Mouse (Mus musculus) stomach, embryonic 15.5 days (tissue): ENCODE measurements around the gene Fam20b. TPM values are rescaled to one million over a fixed set of nuclear protein-coding genes. Genes with fewer than 3 reads are reported as not detected.

Source experiments
- ATAC-seq: fragments of 200-750 bp; cut with Nextera tagmentation; 2 replicates; pipeline ENCODE4 v1.8.0; 2017; ENCODE audit warnings: low read depth, moderate number of reproducible peaks, moderate TSS enrichment; ENCODE audit not compliant: insufficient read depth, low FRiP score
- H3K27ac ChIP-seq: fragments of 300-500 bp; sonication (generic); 2 replicates; pipeline ENCODE4 v1.5.1; 2015; ENCODE audit warnings: mild to moderate bottlenecking, inconsistent platforms
- H3K27me3 ChIP-seq: fragments of 300-500 bp; sonication (generic); replicated peaks from 2 replicates; pipeline ENCODE4 v1.6.1; 2015; ENCODE audit warnings: inconsistent platforms
- H3K36me3 ChIP-seq: fragments of 300-500 bp; sonication (generic); 2 replicates; pipeline ENCODE4 v1.6.1; 2015; ENCODE audit warnings: inconsistent platforms
- H3K4me1 ChIP-seq: fragments of 300-500 bp; sonication (generic); 2 replicates; pipeline ENCODE4 v1.6.1; 2015; ENCODE audit warnings: inconsistent platforms
- H3K4me2 ChIP-seq: fragments of 300-500 bp; sonication (generic); 2 replicates; pipeline ENCODE4 v1.6.1; 2015; ENCODE audit warnings: mild to moderate bottlenecking, inconsistent platforms
- H3K4me3 ChIP-seq: fragments of 300-500 bp; sonication (generic); replicated peaks from 2 replicates; pipeline ENCODE4 v1.5.1; 2015; ENCODE audit warnings: inconsistent platforms
- H3K9ac ChIP-seq: fragments of 300-500 bp; sonication (generic); 2 replicates; pipeline ENCODE4 v1.6.1; 2015; ENCODE audit warnings: inconsistent platforms
- H3K9me3 ChIP-seq: fragments of 300-500 bp; sonication (generic); 2 replicates; pipeline ENCODE4 v1.6.1; 2016; ENCODE audit warnings: inconsistent platforms
- WGBS: fragments of 180-500 bp; shearing (Covaris S2); methylation state at CpG from one replicate; pipeline ENCODE4 v1.1.7; 2015; 5-methylcytosine and 5-hydroxymethylcytosine counted together
- polyA plus RNA-seq: library from polyadenylated mRNA; unstranded; fragments of >200 nt; fragmentation: Nextera tagmentation; extraction: Ambion mirVana; gene quantifications from 2 replicates; pipeline ENCODE4 v1.2.1, GENCODE M21; 2015

Gene Fam20b
- polyA plus RNA-seq, 1 experiment from 2014 or later, result 34.0 TPM

GRCm38 (mm10) chr1:156677230-156677629 is 41.7 kb downstream of the Fam20b start:
- 77% methylated on average over 3 of the region's 3 CpGs for WGBS

GRCm38 (mm10) chr1:156676596-156676995 is 42.3 kb downstream of the Fam20b start:
- no peak overlapping the region for H3K4me3 ChIP-seq
- no peak overlapping the region for H3K4me2 ChIP-seq
- H3K4me1 ChIP-seq, result 0 out of 2 replicates have a peak, but pooled peaks cover 2% of the 10 kb centered on the region
- no peak for ATAC-seq
- no peak overlapping the region for H3K9ac ChIP-seq
- 74% methylated on average over 5 of the region's 5 CpGs for WGBS
- H3K27me3 ChIP-seq, result no peaks in the 10 kb centered on the region
- H3K36me3 ChIP-seq, result peaks cover 19% of the 10 kb centered on the region
- H3K9me3 ChIP-seq, result no peaks in the 10 kb centered on the region
- no peak overlapping the region for H3K27ac ChIP-seq

More at GRCm38 (mm10) chr1:156677230-156677629, 41.7 kb downstream of the Fam20b start:
- H3K36me3 ChIP-seq, result peaks cover 19% of the 10 kb centered on the region
- H3K4me3 ChIP-seq, result no peak overlapping the region
- no peaks in the 10 kb centered on the region for H3K27me3 ChIP-seq
- no peak overlapping the region for H3K9ac ChIP-seq
- H3K9me3 ChIP-seq, result no peaks in the 10 kb centered on the region
- no peak overlapping the region for H3K4me2 ChIP-seq
- H3K27ac ChIP-seq, result no peak overlapping the region
- no peak for ATAC-seq
- H3K4me1 ChIP-seq, result 0 out of 2 replicates have a peak, but pooled peaks cover 2% of the 10 kb centered on the region

- ATAC-seq, result no peak
- no peaks in the 10 kb centered on the region for H3K9me3 ChIP-seq
- no peak overlapping the region for H3K4me3 ChIP-seq
- 38% methylated on average over 12 of the region's 12 CpGs for WGBS
- no peaks in the 10 kb centered on the region for H3K27me3 ChIP-seq
- no peak overlapping the region for H3K9ac ChIP-seq
- H3K4me1 ChIP-seq, result 0 out of 2 replicates have a peak, but pooled peaks cover 2% of the 10 kb centered on the region
- H3K4me2 ChIP-seq, result no peak overlapping the region
- no peak overlapping the region for H3K27ac ChIP-seq
- peaks cover 17% of the 10 kb centered on the region for H3K36me3 ChIP-seq
These were observed 42.7 kb downstream of the Fam20b start for GRCm38 (mm10) chr1:156676171-156676570.

GRCm38 (mm10) chr1:156674195-156675000 is 44.5 kb downstream of the Fam20b start, which contains the start of gene Tor3a:
Gene Tor3a, minus strand, starts transcription at chr1:156674356.
- WGBS, result 8% methylated on average over 37 of the region's 37 CpGs
- Histone ChIP-seq H3K4me1 (0 out of 2 replicates have a peak, but pooled peaks cover 7% of the 10 kb centered on the region), H3K4me3 (peak within 1 kb of the TSS; percentile 61), H3K4me2 (peak within 1 kb of the TSS; percentile 92), H3K9ac (peak within 1 kb of the TSS; percentile 21), H3K36me3 (peaks cover 1% of the 10 kb centered on the region; the same call in 1 of the 2 replicates), H3K27me3 (no peaks in the 10 kb centered on the region), H3K9me3 (no peaks in the 10 kb centered on the region), H3K27ac (peak within 1 kb of the TSS; percentile 52; the same call in 1 of the 2 replicates)
- peak; percentile 85 for ATAC-seq

GRCm38 (mm10) chr1:156673476-156674194 is 45.3 kb downstream of the Fam20b start:
- Histone ChIP-seq H3K9me3 (no peaks in the 10 kb centered on the region), H3K27ac (peak overlapping the region; percentile 52; the same call in 1 of the 2 replicates)
- 3% methylated on average over 29 of the region's 29 CpGs for WGBS

GRCm38 (mm10) chr1:156672720-156673475 is 46.0 kb downstream of the Fam20b start:
- H3K9me3 ChIP-seq, result no peaks in the 10 kb centered on the region
- H3K36me3 ChIP-seq, result no peaks in the 10 kb centered on the region
- H3K4me3 ChIP-seq, result peak overlapping the region; percentile 61
- H3K27ac ChIP-seq, result no peak overlapping the region
- H3K9ac ChIP-seq, result no peak overlapping the region
- peak overlapping the region; percentile 92 for H3K4me2 ChIP-seq
- 18% methylated on average over 14 of the region's 14 CpGs for WGBS
- H3K27me3 ChIP-seq, result no peaks in the 10 kb centered on the region
- no peak for ATAC-seq
- 0 out of 2 replicates have a peak, but pooled peaks cover 14% of the 10 kb centered on the region for H3K4me1 ChIP-seq

More at GRCm38 (mm10) chr1:156673476-156674194, 45.3 kb downstream of the Fam20b start:
- no peaks in the 10 kb centered on the region for H3K27me3 ChIP-seq
- 0 out of 2 replicates have a peak, but pooled peaks have one; percentile 12 for ATAC-seq
- H3K9ac ChIP-seq, result peak overlapping the region; percentile 21
- no peaks in the 10 kb centered on the region for H3K36me3 ChIP-seq
- H3K4me1 ChIP-seq, result 0 out of 2 replicates have a peak, but pooled peaks cover 14% of the 10 kb centered on the region
- peak overlapping the region; percentile 61 for H3K4me3 ChIP-seq
- H3K4me2 ChIP-seq, result peak overlapping the region; percentile 92

GRCm38 (mm10) chr1:156671921-156672320 is 47.0 kb downstream of the Fam20b start:
- 89% methylated on average over 3 of the region's 3 CpGs for WGBS
- H3K27ac ChIP-seq, result no peak overlapping the region
- no peak overlapping the region for H3K9ac ChIP-seq

GRCm38 (mm10) chr1:156669208-156669983 is 49.5 kb downstream of the Fam20b start:
- H3K4me1 ChIP-seq, result 0 out of 2 replicates have a peak, but pooled peaks cover 13% of the 10 kb centered on the region
- 40% methylated on average over 11 of the region's 11 CpGs for WGBS
- H3K27ac ChIP-seq, result no peak overlapping the region
- no peak overlapping the region for H3K4me3 ChIP-seq
- no peak overlapping the region for H3K9ac ChIP-seq
- H3K36me3 ChIP-seq, result no peaks in the 10 kb centered on the region
- H3K9me3 ChIP-seq, result no peaks in the 10 kb centered on the region
- H3K4me2 ChIP-seq, result no peak overlapping the region
- no peaks in the 10 kb centered on the region for H3K27me3 ChIP-seq
- no peak for ATAC-seq

More at GRCm38 (mm10) chr1:156671921-156672320, 47.0 kb downstream of the Fam20b start:
- Histone ChIP-seq H3K36me3 (no peaks in the 10 kb centered on the region), H3K9me3 (no peaks in the 10 kb centered on the region), H3K4me1 (0 out of 2 replicates have a peak, but pooled peaks cover 14% of the 10 kb centered on the region), H3K27me3 (no peaks in the 10 kb centered on the region), H3K4me3 (no peak overlapping the region), H3K4me2 (no peak overlapping the region)
- ATAC-seq, result no peak

- Histone ChIP-seq H3K27me3 (no peaks in the 10 kb centered on the region), H3K4me1 (0 out of 2 replicates have a peak, but pooled peaks cover 12% of the 10 kb centered on the region), H3K27ac (no peak overlapping the region), H3K4me3 (no peak overlapping the region), H3K9ac (no peak overlapping the region), H3K9me3 (no peaks in the 10 kb centered on the region), H3K36me3 (no peaks in the 10 kb centered on the region), H3K4me2 (no peak overlapping the region)
- WGBS, result 41% methylated on average over 5 of the region's 5 CpGs
- ATAC-seq, result no peak
These were observed 50.3 kb downstream of the Fam20b start for GRCm38 (mm10) chr1:156668602-156669001.

- peak; percentile 79 for ATAC-seq
- 76% methylated on average over 23 of the region's 23 CpGs for WGBS
- no peak overlapping the region for H3K4me2 ChIP-seq
- H3K9me3 ChIP-seq, result no peaks in the 10 kb centered on the region
- H3K27me3 ChIP-seq, result no peaks in the 10 kb centered on the region
- H3K4me3 ChIP-seq, result no peak overlapping the region
- no peak overlapping the region for H3K9ac ChIP-seq
- no peaks in the 10 kb centered on the region for H3K36me3 ChIP-seq
- H3K27ac ChIP-seq, result peak overlapping the region; percentile 59
- 0 out of 2 replicates have a peak, but pooled peaks cover 12% of the 10 kb centered on the region for H3K4me1 ChIP-seq
These were observed 51.6 kb downstream of the Fam20b start for GRCm38 (mm10) chr1:156667141-156667926.
